Mouse (Mus musculus): Measurements from ENCODE around the gene Mvd.

Mvd gene

DNA sequence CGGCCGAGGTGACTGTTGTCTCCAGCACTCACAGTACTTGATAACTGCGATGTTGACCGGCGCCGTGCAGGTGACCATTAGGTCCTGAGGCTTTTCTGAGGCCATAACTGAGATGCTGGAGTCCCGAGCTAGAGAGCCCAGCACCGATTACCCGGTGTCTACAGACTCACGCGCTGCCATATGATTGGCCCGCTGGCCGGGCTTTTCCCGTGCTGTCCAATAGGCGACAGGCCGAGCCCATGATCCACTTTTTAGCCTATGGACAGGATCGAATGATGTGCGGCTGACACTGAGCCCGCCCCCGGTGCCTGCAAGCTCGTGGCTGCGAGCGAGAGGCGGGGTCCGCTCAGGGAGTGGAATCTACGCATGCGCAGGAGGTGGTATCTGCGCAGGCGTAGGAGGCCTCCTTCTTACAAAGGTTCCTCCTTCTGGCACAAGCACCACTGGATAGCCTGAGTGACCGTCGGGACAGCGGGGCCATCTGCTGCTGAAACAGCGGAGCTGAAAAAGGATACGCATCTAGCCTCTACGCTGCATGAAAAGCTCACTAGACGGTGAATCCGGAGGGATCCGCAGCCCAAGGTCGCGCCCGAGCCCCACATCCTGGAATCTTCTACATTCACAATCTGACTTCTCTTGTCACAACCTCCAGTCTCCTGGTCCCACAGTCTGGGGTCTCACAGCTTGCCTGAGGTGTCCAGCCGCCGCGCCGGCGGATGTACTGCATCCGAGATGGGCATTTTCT, at the start of gene Mvd:
TSS of gene Mvd (minus strand) at position 161 of the 745 bp plus-strand sequence.
- DNase-seq, result peak; percentile 100

DNA sequence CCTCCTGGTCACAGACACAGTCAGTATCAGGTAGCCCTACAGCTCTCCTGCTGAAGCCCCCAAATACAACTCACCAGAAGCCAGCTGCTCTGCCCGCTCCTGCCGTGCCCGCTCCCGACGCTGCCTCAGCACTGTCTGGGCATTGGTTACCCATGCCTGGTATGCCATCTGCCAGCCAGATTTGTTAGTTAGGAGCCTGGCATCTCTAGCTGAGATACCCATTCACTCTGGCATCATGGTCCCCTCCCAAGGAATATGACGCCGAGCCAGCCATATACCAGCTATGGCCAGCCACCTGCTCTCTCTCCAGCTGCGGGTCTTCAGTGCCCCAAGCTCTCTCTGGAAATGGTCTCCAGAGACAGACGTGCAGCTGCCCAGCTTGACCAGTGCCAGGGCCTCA, 45.2 kb upstream of the Mvd start:
- no peak for DNase-seq

DNA sequence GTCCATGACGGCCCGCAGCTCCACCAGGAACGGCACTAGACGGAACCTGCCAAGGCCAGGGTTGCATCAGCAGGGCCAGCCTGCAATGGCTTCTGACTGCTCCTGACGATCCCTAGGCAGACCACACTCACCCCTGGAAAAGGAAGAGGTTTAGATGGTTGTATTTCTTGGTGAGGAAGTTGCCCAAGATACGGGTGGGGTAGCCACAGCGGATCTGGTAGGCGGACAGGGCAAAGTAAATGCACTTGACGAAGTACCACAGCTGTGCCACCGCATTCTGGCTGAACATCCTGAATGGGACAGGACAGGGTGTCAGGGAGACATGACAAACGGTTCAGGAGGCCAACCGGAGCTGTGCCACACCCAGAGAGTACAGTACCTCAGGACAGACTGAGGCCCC, 41.6 kb upstream of the Mvd start:
- peak; percentile 54 for DNase-seq

DNA sequence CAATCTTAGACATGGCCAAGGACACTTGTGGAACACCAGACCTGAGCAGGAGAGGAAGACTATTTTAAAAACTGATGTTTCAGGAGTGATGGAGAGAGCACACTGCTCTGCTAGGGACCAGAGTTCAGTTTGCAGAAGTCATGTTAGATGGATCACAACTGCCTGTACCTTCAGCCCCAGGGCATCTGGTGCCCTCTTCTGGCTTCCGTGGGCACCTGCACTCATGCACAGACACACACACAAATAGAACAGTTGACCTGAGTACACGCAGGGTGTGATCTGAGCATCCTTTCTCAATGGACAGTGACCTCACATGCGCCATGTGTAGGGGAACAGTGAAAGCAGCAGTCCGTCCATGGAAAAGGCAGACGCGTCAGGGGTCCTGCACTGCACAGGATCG, 40.7 kb upstream of the Mvd start:
- DNase-seq, result no peak

DNA sequence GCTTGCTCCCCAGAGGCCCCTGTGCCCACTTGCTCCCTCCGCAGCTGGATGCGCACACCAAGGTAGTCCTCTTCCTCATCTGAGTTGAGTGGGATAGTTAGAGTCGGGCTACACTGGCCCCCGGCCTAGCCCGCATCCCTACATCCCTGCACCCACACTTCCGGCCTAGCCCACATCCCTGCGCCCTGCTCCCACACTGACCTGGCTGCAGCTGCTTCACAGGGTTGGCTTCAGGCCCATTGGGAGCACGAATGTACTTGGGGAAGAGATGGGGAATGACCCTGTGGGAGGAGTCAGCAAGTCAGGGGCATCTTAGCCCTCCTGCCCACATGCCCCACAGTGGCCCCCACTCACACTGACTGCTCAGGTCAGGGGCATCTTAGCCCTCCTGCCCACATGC, 39.2 kb upstream of the Mvd start:
- DNase-seq, result no peak

DNA sequence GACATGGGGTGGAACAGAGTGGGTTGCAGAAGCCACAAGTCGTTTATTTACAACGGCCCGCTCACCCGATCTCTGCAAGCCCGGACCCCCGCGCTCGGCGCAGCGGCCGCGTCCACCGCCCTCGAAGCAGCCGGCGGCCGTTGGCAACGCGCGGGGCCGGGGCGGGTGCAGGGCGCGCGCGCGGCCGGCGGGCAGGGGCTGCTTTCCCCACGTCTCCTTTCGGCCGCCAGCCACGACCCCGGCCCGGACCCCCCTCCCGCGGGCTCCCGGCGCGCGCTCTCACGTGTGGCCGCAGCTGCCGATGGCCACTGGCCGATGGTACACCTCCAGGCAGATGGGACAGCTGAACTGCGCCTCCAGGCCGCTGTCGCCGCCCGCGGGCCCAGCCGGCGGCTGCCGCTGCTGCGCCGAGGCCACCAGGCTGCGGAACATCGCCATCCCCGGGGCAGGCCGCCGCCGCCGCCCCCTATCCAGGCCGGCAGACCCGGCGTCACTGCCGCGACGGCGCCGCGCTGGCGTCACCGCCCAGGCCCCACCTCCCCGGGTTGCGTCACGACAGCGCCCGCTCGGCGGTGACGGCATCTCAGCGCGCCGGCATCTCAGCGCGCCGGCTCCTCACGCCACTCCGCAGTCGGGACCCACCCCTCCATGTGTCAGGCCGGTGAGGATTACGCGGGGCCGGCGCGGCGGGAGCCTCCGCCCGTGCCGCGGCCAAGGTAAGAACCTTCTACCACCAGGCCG, 32.5 kb upstream of the Mvd start, which contains the start of the genes Rnf166 and Ctu2:
TSS of gene Rnf166 (minus strand) at position 485 of the 741 bp plus-strand sequence.
TSS of gene Ctu2 (plus strand) at position 564 of the 741 bp plus-strand sequence.
- peak; percentile 88 for DNase-seq

DNA sequence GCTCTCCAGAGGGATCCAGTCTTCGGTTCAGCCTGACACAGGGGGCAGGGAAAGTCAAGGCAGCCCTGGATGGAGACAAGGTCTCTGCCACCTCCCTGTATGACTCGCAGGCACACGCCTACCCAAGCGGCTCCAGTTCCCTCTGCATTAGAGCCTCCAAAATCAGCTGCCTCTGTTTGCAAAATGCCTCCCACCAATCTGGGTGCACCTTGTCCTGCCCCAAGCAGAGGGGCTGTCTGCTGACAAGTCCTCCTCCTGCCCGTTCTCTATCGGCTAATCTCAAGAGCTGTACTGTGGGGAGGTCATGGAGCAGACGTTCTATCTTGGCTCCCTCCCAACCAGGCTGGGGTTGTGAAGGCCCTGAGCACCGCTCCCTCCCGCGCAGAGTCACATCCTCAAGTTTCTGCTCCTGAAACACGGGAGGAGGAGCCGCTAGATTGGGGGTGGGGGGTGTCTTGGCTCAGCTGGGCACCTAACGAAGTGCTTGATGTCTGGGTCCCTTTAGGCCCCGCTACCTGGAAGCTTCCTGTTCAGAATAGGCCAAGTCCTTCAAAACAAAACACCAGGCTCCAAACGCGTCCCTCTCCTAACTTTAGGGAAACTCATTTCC, 31.8 kb upstream of the Mvd start:
- DNase-seq, result peak; percentile 38

DNA sequence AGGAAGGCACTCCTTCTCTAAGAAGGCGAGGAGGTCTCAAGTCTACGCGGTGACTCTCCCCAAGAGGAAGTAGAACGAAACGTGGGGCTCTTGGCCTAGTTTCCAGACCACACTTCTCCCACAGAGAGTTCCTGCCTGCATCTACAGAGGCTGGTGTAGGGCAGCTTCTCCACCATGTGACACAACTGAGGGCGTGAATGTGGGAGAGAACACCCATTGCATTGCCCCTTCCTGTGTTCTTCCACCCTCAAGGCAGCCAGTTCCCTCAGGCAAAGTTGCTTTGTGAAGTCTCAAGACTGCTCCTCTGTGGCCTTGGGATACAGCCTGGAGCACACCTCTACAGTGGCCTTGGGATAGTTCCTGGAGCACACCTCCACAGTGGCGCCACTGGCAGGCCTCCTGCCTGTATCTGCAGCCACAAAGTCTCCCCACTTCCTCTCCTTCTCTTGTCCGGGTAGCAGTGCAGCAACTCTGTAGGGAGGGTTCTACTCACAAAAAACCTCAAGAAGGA, 30.7 kb upstream of the Mvd start:
- DNase-seq, result peak; percentile 66

DNA sequence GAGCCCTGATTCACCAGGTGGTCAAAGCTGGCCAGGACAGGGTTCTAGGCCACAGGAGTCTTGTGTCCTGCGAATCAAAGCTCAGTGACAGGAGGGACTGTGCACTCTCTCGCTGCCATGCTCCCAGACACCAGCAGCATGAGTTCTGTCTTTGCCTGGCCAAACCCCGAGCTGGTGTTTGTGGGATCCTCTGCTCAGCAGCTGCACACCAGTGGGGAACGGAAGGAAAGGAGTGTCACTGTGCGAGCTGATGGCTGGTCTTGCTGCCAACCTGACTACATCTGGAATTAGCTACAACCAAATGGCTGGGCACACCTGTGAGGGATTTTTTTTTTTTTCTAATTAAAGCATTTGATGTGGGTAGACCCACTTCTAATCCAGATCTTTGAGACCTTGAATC, 27.5 kb upstream of the Mvd start:
- DNase-seq, result no peak

DNA sequence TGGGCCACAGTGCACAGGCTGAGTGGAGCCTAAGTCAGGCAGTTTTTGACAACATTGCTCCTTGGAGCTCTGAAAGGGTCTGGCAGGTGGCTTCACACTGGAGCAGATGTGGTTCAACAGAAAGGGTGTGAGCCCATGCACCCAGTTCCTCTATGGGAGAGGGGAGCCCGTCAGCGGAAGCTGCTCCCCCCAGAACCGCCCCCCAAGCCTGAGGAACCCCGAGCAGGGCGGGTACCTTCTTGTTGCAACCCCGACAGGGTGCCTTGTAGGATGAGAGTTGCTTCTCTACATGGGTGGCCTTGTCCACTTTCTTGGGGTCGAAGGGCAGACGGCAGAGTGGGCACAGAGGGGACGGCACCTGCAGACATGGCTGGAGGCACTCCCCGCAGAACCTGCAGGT, 26.7 kb upstream of the Mvd start:
- no peak for DNase-seq

DNA sequence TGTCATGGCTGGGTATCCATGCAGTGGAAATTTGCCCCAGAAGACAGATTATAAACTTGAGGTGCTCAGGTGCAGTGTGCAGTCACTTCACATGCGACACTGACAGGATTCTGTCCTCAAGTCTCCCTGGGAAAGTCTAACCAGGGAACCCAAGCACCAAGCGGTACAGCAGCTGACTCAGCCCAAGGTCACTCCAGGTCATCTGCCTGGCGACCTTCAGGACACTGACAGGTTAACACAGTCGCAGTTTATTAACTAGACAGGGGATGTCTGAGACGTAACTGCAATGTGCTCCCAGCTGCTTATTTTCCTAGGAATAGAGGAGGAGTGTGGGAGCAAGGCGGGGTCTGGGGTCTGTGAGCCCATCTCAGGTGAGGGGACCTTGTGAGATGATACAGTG, 26.2 kb upstream of the Mvd start:
- DNase-seq, result no peak

DNA sequence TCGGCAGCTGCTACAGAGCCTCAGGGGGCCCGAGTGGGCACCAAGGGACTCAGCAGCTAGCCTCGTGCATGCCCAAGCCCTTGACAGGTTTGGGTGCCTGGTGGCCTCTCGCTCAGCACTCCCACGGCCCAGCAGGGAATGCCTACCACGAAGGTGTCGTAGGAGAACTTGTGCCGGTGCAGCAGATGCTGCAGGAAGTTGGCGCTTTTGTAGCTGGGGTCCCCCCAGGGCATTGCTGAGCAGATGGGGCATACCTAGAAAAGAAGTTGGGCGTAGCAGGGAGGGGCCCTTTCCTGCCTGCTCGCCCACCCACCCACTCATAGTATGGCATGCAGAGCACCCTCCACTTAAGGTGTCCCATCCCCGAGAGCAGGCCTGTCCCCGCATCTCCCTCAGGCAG, 24.6 kb upstream of the Mvd start:
- no peak for DNase-seq

DNA sequence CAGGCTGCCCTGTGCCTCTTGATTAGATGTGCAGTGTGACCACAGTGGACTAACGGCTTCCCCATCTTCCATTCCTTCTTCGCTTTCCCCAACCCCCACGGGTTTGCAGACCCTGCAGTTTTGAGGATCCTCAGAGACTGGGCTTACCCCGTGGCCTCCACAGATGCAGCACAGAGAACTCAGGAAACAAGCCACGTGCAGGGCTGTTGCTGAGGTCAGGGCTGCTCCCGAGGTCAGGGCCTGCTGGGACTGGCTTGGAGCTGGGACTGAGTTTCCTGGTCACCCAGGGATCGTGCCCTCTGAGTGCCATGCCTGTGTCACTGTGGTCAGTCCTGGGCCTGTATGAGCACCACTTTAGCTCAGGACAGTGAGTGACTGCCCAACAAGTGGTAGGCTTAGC, 21.8 kb upstream of the Mvd start:
- no peak for DNase-seq

DNA sequence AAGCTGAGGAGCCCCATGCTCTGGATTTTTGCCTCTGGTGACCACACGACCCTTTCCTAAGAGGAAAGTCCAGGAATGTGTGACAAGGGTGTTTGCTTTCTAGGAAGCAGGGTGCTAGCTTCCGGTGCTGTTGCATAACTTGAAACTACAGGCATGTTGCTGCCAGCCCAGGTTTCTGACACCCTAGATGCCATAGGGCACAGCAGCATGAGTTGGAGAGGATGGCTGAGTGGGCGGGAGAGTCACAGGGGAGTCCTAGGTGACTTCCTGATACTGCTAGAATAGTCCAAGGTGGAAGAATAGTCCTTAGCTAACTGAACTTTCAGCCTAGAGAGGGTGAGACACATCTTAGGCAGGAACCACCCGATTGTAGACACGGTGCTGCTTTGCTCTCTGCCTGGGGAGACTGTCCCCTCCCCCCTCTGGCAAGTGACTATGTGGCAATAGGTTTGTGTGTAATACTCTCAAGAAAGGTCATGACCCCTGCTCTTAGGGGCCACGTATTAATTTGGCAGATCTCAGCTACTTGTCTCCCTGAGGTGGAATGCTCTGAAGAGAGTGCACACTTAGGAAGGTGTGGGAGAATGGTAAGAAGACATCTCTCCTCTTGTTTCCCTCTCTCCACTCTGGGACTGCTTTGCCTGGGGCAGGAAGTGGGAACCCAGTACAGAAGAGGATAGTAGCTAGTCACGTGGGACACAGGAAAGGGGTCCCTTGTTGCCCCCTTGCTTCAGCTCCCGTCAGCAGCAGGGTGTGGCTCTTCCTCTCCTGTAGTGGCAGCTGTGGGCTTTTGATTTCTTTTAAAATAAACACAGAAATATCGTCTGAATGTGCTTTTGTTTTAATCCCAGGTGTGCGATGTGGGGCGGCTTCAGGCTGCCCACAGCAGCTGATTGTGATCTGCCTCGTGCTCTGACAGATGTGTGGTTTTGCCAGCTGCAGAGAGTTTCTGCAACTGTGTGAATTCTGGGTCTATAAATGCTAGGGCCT, 20.7 kb upstream of the Mvd start:
- peak; percentile 75 for DNase-seq

DNA sequence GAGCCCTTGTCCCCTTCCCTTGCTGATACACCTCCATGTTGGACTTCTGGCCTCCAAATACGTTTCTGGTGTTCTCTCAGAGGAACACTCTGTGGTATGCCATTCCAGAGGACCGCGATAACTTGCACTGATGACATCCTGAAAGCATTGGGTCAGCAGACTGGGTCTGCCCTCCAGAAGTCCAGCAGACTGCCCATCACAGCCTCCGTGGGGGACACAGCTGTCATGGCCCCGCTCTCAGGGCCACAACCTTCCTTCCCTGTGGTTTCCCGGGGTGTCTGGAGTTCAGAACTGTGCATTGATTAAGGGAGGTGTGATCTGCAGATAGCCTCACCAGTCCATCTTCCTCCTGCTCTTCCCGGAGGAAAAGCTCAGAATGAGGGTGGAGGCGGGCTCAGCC, 19.3 kb upstream of the Mvd start:
- DNase-seq, result no peak

DNA sequence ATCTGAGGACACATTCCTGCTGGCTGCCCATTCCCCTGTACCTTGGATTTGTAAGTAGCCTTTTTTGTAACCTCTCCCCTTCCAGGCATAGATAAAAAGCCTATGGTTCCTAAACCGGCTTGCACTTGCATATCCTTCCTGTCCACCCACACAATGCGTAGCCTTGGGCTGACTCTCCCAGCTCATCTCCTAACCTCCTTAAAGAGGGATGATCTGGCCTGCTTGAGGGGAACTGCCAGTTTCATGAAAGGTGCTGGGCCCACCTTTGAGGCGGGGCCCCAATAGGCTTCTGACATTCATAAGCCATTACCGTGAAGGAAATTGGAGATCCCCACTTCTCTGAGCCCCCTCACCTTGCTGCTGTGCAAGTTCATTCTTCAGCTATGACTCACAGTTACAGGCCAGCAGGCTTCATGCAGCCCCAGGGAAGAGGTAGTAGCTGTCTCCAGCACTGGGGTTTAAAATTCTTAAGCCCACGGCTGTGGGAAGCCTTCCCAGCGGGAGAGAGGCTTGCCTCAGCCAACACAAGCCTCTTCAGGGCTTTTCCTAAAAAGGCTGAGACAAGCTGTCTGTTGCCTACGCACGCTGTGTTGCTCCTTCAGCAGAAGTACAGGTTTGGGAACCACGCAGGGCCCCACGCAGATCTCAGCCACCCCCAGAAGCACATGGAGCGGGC, 18.4 kb upstream of the Mvd start:
- no peak for DNase-seq

DNA sequence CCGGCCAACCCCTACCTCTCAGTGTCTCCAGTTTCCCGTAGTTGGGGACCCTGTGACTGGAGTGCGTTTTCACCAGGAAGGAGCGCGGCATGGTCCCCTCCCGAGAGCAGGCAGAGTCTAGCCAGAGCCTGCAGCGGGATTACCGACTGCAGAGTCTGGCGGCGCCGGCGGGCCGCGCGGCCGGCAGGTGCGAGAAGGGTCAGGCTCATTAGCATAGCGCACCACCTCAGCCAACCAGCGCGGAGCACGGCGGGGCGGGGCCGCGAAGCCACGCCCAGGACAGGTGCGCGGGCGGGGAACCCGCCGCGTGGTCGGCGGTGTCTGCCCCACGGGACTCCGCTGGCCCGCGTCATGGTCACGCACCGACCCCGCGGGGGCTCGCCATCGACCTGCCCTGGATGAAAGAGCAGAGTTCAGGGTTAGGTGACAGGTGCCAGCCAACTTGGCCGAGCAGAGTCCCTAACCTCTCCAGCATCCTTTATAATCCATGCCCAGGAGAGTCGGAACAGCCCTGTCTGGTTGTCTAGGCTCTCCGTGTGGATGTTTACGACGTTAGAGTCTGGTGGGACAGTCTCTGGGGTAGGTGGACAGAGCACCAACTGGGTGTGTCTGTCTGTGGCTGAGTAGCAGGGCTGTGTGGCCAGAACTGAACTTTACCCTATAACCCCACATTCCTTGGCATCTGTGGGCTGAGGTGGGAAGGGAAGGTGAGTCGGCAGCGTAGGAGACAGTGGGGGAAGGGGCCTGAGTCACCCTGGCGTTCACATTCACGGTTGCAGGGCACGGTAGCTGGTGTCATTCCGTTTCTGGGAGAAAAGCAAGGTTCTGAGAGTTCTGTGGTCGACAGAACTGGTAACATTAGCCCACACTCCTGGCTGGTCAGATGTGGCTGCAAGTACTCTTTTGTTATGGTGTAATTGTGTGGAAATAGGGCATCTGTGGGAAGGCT, 17.6 kb upstream of the Mvd start, which contains the start of gene Snai3:
TSS of gene Snai3 (minus strand) at position 210 of the 949 bp plus-strand sequence.
- DNase-seq, result peak; percentile 81

DNA sequence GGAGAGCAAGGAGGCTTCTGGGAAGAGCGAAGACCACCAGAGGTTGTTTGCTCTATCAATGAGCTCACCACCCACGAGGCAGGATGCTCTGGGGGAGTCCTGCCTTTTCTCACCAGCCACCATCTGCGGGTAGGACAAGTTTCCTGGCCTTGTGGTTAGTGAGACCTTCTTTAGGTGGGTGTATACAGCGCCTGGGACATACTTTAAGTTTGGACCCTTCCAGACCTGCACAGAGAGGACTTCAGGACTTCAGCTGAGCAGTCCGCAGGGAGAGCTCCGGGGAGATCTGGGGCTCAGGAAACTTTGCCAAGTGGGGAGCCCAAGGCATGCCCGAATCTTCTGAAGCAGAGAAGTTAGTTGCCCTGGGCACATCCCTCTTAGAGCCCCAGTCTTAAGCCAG, 16.8 kb upstream of the Mvd start:
- no peak for DNase-seq

DNA sequence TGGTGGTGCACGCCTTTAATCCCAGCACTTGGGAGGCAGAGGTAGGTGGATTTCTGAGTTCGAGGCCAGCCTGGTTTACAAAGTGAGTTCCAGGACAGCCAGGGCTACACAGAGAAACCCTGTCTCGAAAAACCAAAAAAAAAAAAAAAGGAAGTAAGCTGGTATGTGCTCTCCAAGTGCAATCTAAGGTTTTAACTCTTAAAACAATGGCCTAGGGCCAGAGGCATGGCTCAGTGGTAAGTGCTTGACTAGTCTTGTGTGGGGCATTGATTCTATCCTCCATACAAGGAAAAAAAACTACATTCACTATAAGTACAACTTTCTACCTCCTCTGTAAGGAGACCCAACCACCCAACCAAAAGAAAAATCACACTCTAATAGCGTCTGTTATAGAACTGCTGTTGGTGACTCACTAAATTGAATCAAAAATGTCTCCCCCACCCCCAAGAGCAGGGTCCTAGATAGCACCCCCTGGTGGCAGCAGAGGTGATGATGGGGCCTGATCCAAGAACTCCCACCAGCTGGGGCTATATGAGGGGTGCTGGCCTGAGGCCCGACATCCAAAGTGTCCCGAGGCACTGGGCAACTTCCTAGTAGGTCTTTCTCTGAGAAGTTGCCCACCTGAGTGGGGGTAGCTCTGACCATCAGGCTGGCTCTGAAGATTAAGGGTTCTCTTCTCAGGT, 16.1 kb upstream of the Mvd start:
- DNase-seq, result no peak

DNA sequence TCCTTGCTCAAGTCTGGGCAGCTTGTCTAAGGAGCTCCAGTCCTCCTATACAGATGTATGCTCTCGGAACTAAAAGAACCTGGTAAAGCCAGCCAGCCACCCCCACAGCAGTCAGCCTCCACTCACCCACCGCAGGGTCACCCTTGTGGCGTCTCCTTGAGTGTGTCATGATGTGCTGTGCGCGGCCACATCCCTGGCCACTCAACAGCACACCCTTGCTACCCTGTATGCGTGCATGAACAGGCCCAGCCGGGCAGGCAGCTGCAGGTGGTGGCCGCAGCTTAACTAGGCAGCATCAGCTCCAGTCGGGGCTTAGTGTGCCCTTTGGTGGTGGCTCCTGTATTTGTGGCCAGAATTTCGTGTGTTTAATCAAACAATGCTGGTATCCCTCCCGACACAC, 13.9 kb upstream of the Mvd start:
- DNase-seq, result no peak

Data from lung, postnatal 36 days (tissue).